23 mouse cellular contexts compared by ENCODE assay signal in genomic region chr2:118174558-118175383, GRCm38 (mm10).
DNase-seq lines count a peak whose midpoint lies in the region; ATAC-seq and TF ChIP-seq lines count a peak whose summit lies in the region.
"Had no signal": no experiment of that assay in that cellular context is flagged by ENCODE, and none has a peak within 500 bp of the region (broad histone marks: within the 10 kb centered on the region; RNA-seq: fewer than 3 reads in every experiment).

No protein-coding gene starts in this region.

- no peak overlapping the region for H3K4me3 ChIP-seq in kidney, embryonic 15.5 days (replicated peaks)
- H3K4me3 ChIP-seq in lung, postnatal 0 days (ENCODE audit: low read depth, low read length): no peak overlapping the region
- H3K4me3 ChIP-seq in intestine, postnatal 0 days (ENCODE audit: low read depth, low read length): no peak overlapping the region
- H3K4me3 ChIP-seq: forebrain, embryonic 12.5 days; heart, adult 2 months; hindbrain, embryonic 15.5 days; limb, embryonic 12.5 days; neural tube, embryonic 12.5 days had no signal

- no peak overlapping the region for H3K27ac ChIP-seq in kidney, embryonic 15.5 days
- no peak overlapping the region for H3K27ac ChIP-seq in lung, postnatal 0 days (ENCODE audit: low read length)
- H3K27ac ChIP-seq in intestine, postnatal 0 days (ENCODE audit: low read depth, low read length): no peak overlapping the region
- H3K27ac ChIP-seq: forebrain, embryonic 12.5 days; heart, adult 2 months; hindbrain, embryonic 15.5 days; limb, embryonic 12.5 days; liver, embryonic 14.5 days; neural tube, embryonic 12.5 days had no signal

- ATAC-seq in kidney, embryonic 15.5 days (replicated peaks; ENCODE audit: low FRiP score): no peak
- no peak; the same call in 1 of the 2 replicates for ATAC-seq in lung, postnatal 0 days
- ATAC-seq in intestine, postnatal 0 days: peak; percentile 22; the same call in 1 of the 2 replicates
- ATAC-seq: CD4-positive, CD25-positive, alpha-beta regulatory T cell, adult 4 months; Patski had no signal

- no peaks in the 10 kb centered on the region for H3K9me3 ChIP-seq in kidney, embryonic 15.5 days (replicated peaks)
- no peaks in the 10 kb centered on the region for H3K9me3 ChIP-seq in lung, postnatal 0 days (ENCODE audit: low read length)
- no peaks in the 10 kb centered on the region for H3K9me3 ChIP-seq in intestine, postnatal 0 days (ENCODE audit: control insufficient read depth)
- H3K9me3 ChIP-seq: hindbrain, embryonic 15.5 days had no signal

- no peaks in the 10 kb centered on the region for H3K27me3 ChIP-seq in kidney, embryonic 15.5 days
- no peaks in the 10 kb centered on the region for H3K27me3 ChIP-seq in lung, postnatal 0 days (replicated peaks; ENCODE audit: insufficient read depth, low read length)
- H3K27me3 ChIP-seq in intestine, postnatal 0 days (replicated peaks; ENCODE audit: control insufficient read depth, insufficient read depth, low read length): no peaks in the 10 kb centered on the region
- H3K27me3 ChIP-seq: forebrain, embryonic 12.5 days; hindbrain, embryonic 15.5 days; limb, embryonic 12.5 days; neural tube, embryonic 12.5 days; Patski had no signal

- H3K4me1 ChIP-seq in kidney, embryonic 15.5 days: no peaks in the 10 kb centered on the region
- no peaks in the 10 kb centered on the region for H3K4me1 ChIP-seq in lung, postnatal 0 days (ENCODE audit: insufficient read depth, low read depth, low read length)
- H3K4me1 ChIP-seq in intestine, postnatal 0 days (replicated peaks; ENCODE audit: control insufficient read depth, insufficient read depth, low read length): no peaks in the 10 kb centered on the region
- H3K4me1 ChIP-seq: hindbrain, embryonic 15.5 days; limb, embryonic 12.5 days; neural tube, embryonic 12.5 days had no signal

- no peaks in the 10 kb centered on the region for H3K36me3 ChIP-seq in kidney, embryonic 15.5 days
- H3K36me3 ChIP-seq in lung, postnatal 0 days (ENCODE audit: insufficient read depth, low read length): no peaks in the 10 kb centered on the region
- no peaks in the 10 kb centered on the region for H3K36me3 ChIP-seq in intestine, postnatal 0 days (ENCODE audit: control insufficient read depth, insufficient read depth)
- H3K36me3 ChIP-seq: forebrain, embryonic 12.5 days; hindbrain, embryonic 15.5 days; limb, embryonic 12.5 days; neural tube, embryonic 12.5 days had no signal

- no peak overlapping the region for H3K9ac ChIP-seq in kidney, embryonic 15.5 days
- H3K9ac ChIP-seq in lung, postnatal 0 days (replicated peaks; ENCODE audit: low read depth): no peak overlapping the region
- H3K9ac ChIP-seq in intestine, postnatal 0 days (ENCODE audit: low read depth, low read length): no peak overlapping the region
- H3K9ac ChIP-seq: forebrain, embryonic 12.5 days; hindbrain, embryonic 15.5 days; limb, embryonic 12.5 days; liver, embryonic 14.5 days; neural tube, embryonic 12.5 days had no signal

- H3K4me2 ChIP-seq in kidney, embryonic 15.5 days: no peak overlapping the region
- no peak overlapping the region for H3K4me2 ChIP-seq in lung, postnatal 0 days (replicated peaks; ENCODE audit: low read depth, low read length)
- H3K4me2 ChIP-seq in intestine, postnatal 0 days (replicated peaks; ENCODE audit: low read depth): no peak overlapping the region
- H3K4me2 ChIP-seq: forebrain, embryonic 12.5 days; hindbrain, embryonic 15.5 days; limb, embryonic 12.5 days; neural tube, embryonic 12.5 days had no signal

- 79% methylated on average over 10 of the region's 10 CpGs for WGBS in kidney, embryonic 15.5 days
- WGBS in lung, postnatal 0 days: 70% methylated on average over 10 of the region's 10 CpGs
- 69% methylated on average over 10 of the region's 10 CpGs for WGBS in intestine, postnatal 0 days
- WGBS in large intestine, adult 2 months: 69% methylated on average over 10 of the region's 10 CpGs

- DNase-seq in kidney, adult 11 months: peak; percentile 47
- DNase-seq in lung, postnatal 0 days (ENCODE audit: low spot score): peak; percentile 32
- DNase-seq in lung, postnatal 10 days: no peak
- DNase-seq in large intestine, adult 2 months (ENCODE audit: low read depth, low spot score): peak; percentile 48
- DNase-seq in gastrocnemius, adult 8-10 months (ENCODE audit: low spot score in 2 of 2): no peak
- no peak for DNase-seq in embryo, embryonic 10.5 days (ENCODE audit: low spot score)
- DNase-seq: adrenal gland, postnatal 14 days; cerebellum, adult 11-12 months; cerebellum, postnatal 14 days; gastrocnemius, postnatal 10 days; heart, adult 2 months; heart, postnatal 36 days; lung, postnatal 36 days; thymus, postnatal 36 days had no signal

- no peak for TF ChIP-seq CTCF in lung, postnatal 0 days (IDR thresholded peaks at IDR 0.05)
- no peak for TF ChIP-seq CTCF in intestine, postnatal 0 days (IDR thresholded peaks at IDR 0.05; ENCODE audit: low read depth)

- TF ChIP-seq EP300 in lung, postnatal 0 days (IDR thresholded peaks at IDR 0.05): peak; percentile 45; the same call in 1 of the 2 replicates

Comparison
In these comparisons a context has a peak if more than half of its experiments do, and no peak if none do; other contexts are left out.
1. DNase-seq: peak in kidney, adult 11 months (single experiment), lung, postnatal 0 days (single experiment) and large intestine, adult 2 months (single experiment); none in lung, postnatal 10 days (single experiment), gastrocnemius, adult 8-10 months (0 of 2) and embryo, embryonic 10.5 days (single experiment).